Mouse (Mus musculus): ENCODE data around the gene Sipa1l1. TPM values are rescaled to one million over a fixed set of nuclear protein-coding genes. Genes with fewer than 3 reads are reported as not detected.

Gene Sipa1l1
- total and polyA plus RNA-seq, 2 experiments from 2014 or later = 8.2 to 22.9 TPM

DNA sequence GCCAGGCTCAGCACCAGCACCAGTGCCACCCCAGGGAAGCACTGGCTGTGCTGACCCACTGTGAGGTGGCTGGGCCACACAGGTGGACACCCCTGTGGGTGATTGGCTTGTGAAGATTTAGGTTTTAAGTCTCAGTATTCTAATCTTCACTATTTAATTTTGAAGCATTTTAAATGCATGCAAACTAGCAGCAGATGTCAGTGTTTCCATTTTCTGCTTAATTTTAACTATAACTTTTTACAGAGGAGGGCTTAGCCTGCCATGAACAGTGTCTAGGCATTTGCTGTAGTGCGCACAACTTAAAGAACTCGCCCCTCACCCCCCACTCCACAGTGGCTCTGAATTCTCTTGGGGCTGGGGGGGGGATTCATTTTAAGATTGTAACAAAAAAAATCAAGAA is 152.7 kb downstream of the Sipa1l1 start:
- H3K9ac ChIP-seq (replicated peaks; ENCODE audit: low read length) = no peak overlapping the region
- H3K36me3 ChIP-seq (ENCODE audit: insufficient read depth, low read length) = no peaks in the 10 kb centered on the region
- no peaks in the 10 kb centered on the region for H3K9me3 ChIP-seq (ENCODE audit: low read length)
- no peak overlapping the region for H3K4me3 ChIP-seq (ENCODE audit: low read length)
- ATAC-seq = no peak
- H3K27ac ChIP-seq = no peak overlapping the region
- WGBS = 96% methylated on average over 2 of the region's 2 CpGs
- no peak for DNase-seq (ENCODE audit: low spot score)
- no peaks in the 10 kb centered on the region for H3K27me3 ChIP-seq (ENCODE audit: insufficient read depth, low read length)
- TF ChIP-seq CTCF (IDR thresholded peaks at IDR 0.05; ENCODE audit: low read depth) = no peak
- no peak overlapping the region for H3K4me2 ChIP-seq (ENCODE audit: low read depth, low read length)
- no peaks in the 10 kb centered on the region for H3K4me1 ChIP-seq (ENCODE audit: insufficient read depth, low read length)

DNA sequence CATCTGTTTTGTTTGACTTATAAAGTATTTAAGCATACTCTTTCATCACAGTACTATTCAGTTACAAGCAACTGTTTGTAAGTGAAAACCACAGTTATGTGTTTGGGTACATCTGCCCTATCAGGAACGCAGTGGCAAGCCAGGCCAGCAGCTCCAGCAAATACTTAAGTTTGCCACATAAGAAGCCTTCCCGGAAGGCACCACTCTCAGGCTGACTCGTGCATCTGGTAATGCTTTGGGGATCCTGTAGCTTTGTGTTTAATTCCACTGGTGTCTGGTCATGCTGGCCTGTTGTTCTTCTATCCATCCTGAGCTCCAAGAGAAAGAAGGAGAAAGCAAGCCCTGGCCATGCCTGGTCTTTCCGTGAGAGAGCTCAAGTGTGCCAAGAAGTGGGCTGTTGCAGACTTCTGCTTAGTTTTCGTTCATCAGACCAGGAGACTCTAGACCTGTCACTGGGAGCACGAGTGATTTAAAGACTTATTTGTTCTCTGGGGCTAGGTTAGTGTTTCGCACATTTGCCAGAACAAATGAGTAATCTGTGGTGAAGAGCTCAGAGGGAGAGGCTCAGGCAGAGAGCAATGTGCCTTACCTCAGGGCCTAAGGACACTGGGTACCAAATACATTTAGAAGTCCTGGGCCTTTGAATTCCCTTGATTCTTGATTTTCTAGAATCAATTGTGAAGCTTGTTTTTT is 153.8 kb downstream of the Sipa1l1 start:
- H3K4me1 ChIP-seq (ENCODE audit: insufficient read depth, low read length) = no peaks in the 10 kb centered on the region
- H3K9ac ChIP-seq (replicated peaks; ENCODE audit: low read length) = no peak overlapping the region
- H3K4me2 ChIP-seq (ENCODE audit: low read depth, low read length) = no peak overlapping the region
- H3K27me3 ChIP-seq (ENCODE audit: insufficient read depth, low read length) = no peaks in the 10 kb centered on the region
- H3K36me3 ChIP-seq (ENCODE audit: insufficient read depth, low read length) = no peaks in the 10 kb centered on the region
- no peaks in the 10 kb centered on the region for H3K9me3 ChIP-seq (ENCODE audit: low read length)
- no peak for TF ChIP-seq CTCF (IDR thresholded peaks at IDR 0.05; ENCODE audit: low read depth)
- ATAC-seq (no peak), DNase-seq (ENCODE audit: low spot score) (no peak)
- 68% methylated on average over 7 of the region's 7 CpGs for WGBS
- no peak overlapping the region for H3K4me3 ChIP-seq (ENCODE audit: low read length)
- no peak overlapping the region for H3K27ac ChIP-seq

DNA sequence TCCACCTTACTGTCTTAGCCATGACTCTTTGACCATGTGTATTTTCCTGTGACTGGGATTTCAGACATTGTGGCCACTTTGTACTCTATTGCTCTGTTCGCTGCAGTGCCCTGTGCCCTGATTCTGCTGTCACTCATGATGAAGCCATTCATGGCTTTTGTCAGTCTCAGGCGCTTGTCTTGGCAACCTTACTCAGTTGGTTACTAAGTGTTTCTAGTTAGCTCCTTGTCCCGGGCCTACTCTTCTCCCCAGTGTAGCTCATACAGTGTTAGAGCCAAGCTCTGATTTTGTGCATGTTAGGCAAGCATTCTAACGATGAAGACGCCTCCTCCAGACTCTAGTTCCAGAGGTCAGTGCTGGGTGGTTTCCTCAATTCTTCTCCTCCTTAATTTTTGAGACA is 155.5 kb downstream of the Sipa1l1 start:
- Histone ChIP-seq H3K9ac (replicated peaks; ENCODE audit: low read length) (no peak overlapping the region), H3K36me3 (ENCODE audit: insufficient read depth, low read length) (no peaks in the 10 kb centered on the region)

DNA sequence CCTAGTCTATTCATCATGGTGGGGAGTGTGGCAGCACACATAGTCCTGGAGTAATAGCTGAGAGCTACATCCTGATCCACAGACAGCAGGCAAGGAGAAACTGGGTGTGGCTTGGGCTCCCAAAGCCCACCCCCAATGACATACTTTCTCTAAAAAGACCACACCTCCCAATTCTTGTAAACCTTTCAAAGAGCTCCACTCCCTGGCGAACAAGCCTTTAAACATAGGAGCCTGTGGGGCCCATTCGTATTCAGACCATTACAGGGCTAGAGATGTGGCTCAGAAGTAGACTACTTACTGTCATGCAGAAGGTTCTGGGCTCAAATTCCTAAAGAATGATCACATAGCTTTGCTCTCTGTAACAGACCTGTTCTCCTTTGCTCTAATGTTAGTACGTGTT is 156.4 kb downstream of the Sipa1l1 start:
- H3K4me2 ChIP-seq (ENCODE audit: low read depth, low read length) = no peak overlapping the region

More for the DNA sequence above, 155.5 kb downstream of the Sipa1l1 start:
- no peaks in the 10 kb centered on the region for H3K9me3 ChIP-seq (ENCODE audit: low read length)
- no peaks in the 10 kb centered on the region for H3K4me1 ChIP-seq (ENCODE audit: insufficient read depth, low read length)
- no peak overlapping the region for H3K27ac ChIP-seq
- no peaks in the 10 kb centered on the region for H3K27me3 ChIP-seq (ENCODE audit: insufficient read depth, low read length)
- WGBS = 54% methylated on average over 5 of the region's 5 CpGs
- H3K4me2 ChIP-seq (ENCODE audit: low read depth, low read length) = no peak overlapping the region
- TF ChIP-seq CTCF (IDR thresholded peaks at IDR 0.05; ENCODE audit: low read depth) = no peak
- ATAC-seq (no peak), DNase-seq (ENCODE audit: low spot score) (no peak)
- no peak overlapping the region for H3K4me3 ChIP-seq (ENCODE audit: low read length)

DNA sequence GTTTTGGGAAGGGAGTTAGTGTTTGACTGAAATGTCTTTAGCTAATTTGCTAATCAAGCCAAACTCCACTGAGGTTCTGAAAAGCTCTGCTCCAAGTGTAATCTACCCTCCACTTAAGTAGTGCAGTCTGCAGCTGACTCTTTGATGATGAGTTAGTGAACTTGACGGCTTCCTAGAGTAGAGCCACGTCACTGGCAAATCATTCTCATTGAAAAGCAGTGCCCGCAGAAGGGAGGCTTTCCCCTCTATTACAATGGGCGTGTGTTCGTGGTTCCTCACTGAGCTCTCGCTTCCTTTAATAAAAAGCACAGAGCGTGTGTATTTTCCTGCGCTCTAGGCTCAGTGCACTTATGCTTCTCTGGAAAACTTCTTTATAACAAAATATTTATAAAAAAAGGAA is 157.3 kb downstream of the Sipa1l1 start:
- H3K4me3 ChIP-seq (ENCODE audit: low read length) = no peak overlapping the region
- ATAC-seq (no peak), DNase-seq (ENCODE audit: low spot score) (no peak)
- TF ChIP-seq CTCF (IDR thresholded peaks at IDR 0.05; ENCODE audit: low read depth) = no peak
- H3K4me1 ChIP-seq (ENCODE audit: insufficient read depth, low read length) = no peaks in the 10 kb centered on the region
- 62% methylated on average over 8 of the region's 8 CpGs for WGBS
- H3K4me2 ChIP-seq (ENCODE audit: low read depth, low read length) = no peak overlapping the region
- no peak overlapping the region for H3K9ac ChIP-seq (replicated peaks; ENCODE audit: low read length)
- H3K27me3 ChIP-seq (ENCODE audit: insufficient read depth, low read length) = no peaks in the 10 kb centered on the region
- no peaks in the 10 kb centered on the region for H3K36me3 ChIP-seq (ENCODE audit: insufficient read depth, low read length)
- H3K27ac ChIP-seq = no peak overlapping the region
- no peaks in the 10 kb centered on the region for H3K9me3 ChIP-seq (ENCODE audit: low read length)

More for the DNA sequence above, 156.4 kb downstream of the Sipa1l1 start:
- H3K9me3 ChIP-seq (ENCODE audit: low read length) = no peaks in the 10 kb centered on the region
- H3K27ac ChIP-seq = no peak overlapping the region
- H3K4me1 ChIP-seq (ENCODE audit: insufficient read depth, low read length) = no peaks in the 10 kb centered on the region
- ATAC-seq = no peak
- H3K9ac ChIP-seq (replicated peaks; ENCODE audit: low read length) = no peak overlapping the region
- H3K36me3 ChIP-seq (ENCODE audit: insufficient read depth, low read length) = no peaks in the 10 kb centered on the region
- WGBS = 93% methylated on average over 3 of the region's 3 CpGs
- DNase-seq (ENCODE audit: low spot score) = no peak
- no peak overlapping the region for H3K4me3 ChIP-seq (ENCODE audit: low read length)
- H3K27me3 ChIP-seq (ENCODE audit: insufficient read depth, low read length) = no peaks in the 10 kb centered on the region
- TF ChIP-seq CTCF (IDR thresholded peaks at IDR 0.05; ENCODE audit: low read depth) = no peak

DNA sequence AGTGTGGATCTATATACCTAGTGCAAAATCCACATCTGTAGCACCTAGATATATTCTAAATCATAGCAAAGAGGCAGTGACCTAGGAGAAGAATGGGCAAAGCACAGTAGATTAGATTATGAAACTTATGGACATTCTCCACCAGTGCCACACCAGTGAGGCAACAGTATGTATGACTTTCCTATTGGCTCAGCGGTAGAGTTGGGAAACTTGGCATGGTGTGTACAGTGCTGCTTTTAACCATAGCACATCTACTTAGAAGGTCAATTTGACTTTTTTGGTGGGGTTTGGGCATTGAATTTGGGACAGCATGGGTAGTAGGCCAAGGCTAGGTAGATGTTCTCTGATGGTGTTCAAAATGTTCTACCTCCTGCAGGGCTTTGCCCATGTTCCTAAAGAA is 159.0 kb downstream of the Sipa1l1 start:
- Histone ChIP-seq H3K36me3 (ENCODE audit: insufficient read depth, low read length) (no peaks in the 10 kb centered on the region), H3K4me2 (ENCODE audit: low read depth, low read length) (no peak overlapping the region), H3K27me3 (ENCODE audit: insufficient read depth, low read length) (no peaks in the 10 kb centered on the region), H3K27ac (no peak overlapping the region), H3K4me1 (ENCODE audit: insufficient read depth, low read length) (no peaks in the 10 kb centered on the region), H3K9me3 (ENCODE audit: low read length) (no peaks in the 10 kb centered on the region), H3K9ac (replicated peaks; ENCODE audit: low read length) (no peak overlapping the region), H3K4me3 (ENCODE audit: low read length) (no peak overlapping the region)
- ATAC-seq (no peak), DNase-seq (ENCODE audit: low spot score) (no peak)
- WGBS = 97% methylated on average over 1 of the region's 1 CpGs
- no peak for TF ChIP-seq CTCF (IDR thresholded peaks at IDR 0.05; ENCODE audit: low read depth)

DNA sequence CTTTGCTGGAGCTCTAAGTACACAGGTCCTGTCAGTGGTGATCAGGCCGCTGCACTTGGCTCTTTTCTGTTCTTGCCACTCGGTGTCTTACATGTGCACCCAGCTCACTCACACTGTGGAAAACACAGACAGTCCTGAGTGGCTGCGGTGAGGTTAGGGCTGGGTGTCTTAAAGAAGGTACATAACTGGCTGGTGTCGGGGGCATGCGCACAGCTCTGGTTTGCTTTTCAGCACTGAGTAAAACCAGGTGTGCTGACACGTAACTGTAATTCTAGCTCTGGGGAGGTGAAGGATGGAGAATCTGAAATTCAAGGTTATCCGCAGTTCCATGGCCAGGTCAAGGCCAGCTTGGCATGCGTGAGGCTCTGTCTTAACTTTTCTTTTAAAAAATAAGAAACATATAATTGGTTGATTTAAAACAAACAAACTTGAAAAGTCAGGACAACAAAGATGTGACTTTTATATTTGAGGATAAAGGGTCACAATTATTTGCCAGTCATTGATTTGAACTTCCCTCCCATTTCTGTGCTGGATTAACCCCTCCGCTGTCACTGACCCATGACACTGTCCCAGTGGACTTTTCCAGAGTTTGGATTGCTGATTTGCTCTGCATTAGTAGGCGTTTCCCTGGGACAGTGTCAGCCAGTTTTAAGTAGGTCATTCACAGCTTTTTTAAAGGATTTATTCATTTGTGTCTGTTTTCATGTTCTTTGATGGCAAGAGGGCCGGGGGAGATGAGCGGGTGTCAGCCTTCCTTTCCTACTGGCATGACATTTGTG is 163.9 kb downstream of the Sipa1l1 start:
- DNase-seq (ENCODE audit: low spot score) = no peak
- Histone ChIP-seq H3K4me3 (ENCODE audit: low read length) (no peak overlapping the region), H3K4me1 (ENCODE audit: insufficient read depth, low read length) (peaks cover 5% of the 10 kb centered on the region), H3K27me3 (ENCODE audit: insufficient read depth, low read length) (no peaks in the 10 kb centered on the region), H3K36me3 (ENCODE audit: insufficient read depth, low read length) (no peaks in the 10 kb centered on the region), H3K4me2 (ENCODE audit: low read depth, low read length) (no peak overlapping the region), H3K9me3 (ENCODE audit: low read length) (no peaks in the 10 kb centered on the region), H3K27ac (no peak overlapping the region), H3K9ac (replicated peaks; ENCODE audit: low read length) (no peak overlapping the region)
- 86% methylated on average over 12 of the region's 12 CpGs for WGBS
- no peak for ATAC-seq
- TF ChIP-seq CTCF (IDR thresholded peaks at IDR 0.05; ENCODE audit: low read depth) = no peak

Data from hindbrain, postnatal 0 days (tissue).